Mouse (Mus musculus) spleen, adult 2 months (tissue): Measurements from ENCODE around the gene Nkd2.

Experiments
- CTCF ChIP-seq: fragments of 200-500 bp; IDR thresholded peaks from 2 replicates; pipeline ENCODE4 v1.5.1; 2011; ENCODE audit warnings: mild to moderate bottlenecking, inconsistent platforms; ENCODE audit not compliant: insufficient read depth, insufficient read length, insufficient replicate concordance; ENCODE audit errors: extremely low read depth
- POLR2A ChIP-seq: fragments of 200-500 bp; IDR thresholded peaks from 2 replicates; pipeline ENCODE4 v1.6.1; 2011; ENCODE audit warnings: low read depth, low read length, inconsistent platforms

DNA sequence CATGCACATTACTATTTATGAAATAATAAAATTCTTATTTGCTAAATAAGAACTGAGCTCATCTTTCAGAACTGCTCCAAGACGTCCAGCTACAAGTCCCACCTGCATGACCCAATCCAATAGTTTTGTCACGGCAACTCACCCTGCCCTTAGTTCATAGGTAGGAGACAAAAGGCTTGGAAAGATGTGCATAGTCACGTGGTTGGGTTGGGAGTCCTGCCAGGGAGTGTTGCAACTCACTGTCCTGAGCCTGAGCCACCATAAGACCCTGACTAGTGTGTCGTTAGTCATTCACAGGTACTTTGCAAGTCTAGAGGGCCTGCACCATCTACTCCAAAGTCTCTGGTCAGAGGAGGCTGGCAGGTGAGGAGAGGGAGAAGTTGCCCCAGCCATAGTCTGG is 38.6 kb upstream of the Nkd2 start:
- TF ChIP-seq CTCF (no peak), POLR2A (no peak)
